38 mouse cellular contexts compared by ENCODE assay signal in the genomic region with DNA sequence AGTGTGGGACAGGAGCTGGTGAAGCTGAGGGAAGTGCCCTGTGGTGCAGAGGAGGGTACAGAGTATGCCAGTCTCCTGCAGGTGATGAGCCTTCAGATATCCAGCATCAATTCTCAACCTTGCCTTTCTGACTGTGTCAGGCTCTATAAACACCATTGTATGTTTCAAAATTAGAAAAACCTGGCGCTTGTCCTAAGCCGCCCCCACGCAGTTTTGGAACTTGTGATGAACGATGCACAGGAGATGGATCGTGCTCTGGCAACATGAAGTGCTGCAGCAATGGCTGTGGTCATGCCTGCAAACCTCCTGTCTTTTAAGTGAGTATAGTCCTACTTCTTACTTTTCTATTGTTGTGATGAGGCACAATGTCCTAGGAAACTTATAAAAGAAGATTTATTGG. TPM values are rescaled to one million over a fixed set of nuclear protein-coding genes. Genes with fewer than 3 reads are reported as not detected.
DNase-seq lines count a peak whose midpoint lies in the region; ATAC-seq and TF ChIP-seq lines count a peak whose summit lies in the region.
"Had no signal": no experiment of that assay in that cellular context is flagged by ENCODE, and none has a peak within 500 bp of the region (broad histone marks: within the 10 kb centered on the region; RNA-seq: fewer than 3 reads in every experiment).

No protein-coding gene starts in this region.

- no peak for TF ChIP-seq CTCF in layer of hippocampus, adult 2 months (conservative IDR thresholded peaks at IDR 0.05)
- no peak for TF ChIP-seq CTCF in stomach, postnatal 0 days (IDR thresholded peaks at IDR 0.05; ENCODE audit: low read depth)

- H3K4me3 ChIP-seq in layer of hippocampus, adult 2 months: no peak overlapping the region
- no peak overlapping the region for H3K4me3 ChIP-seq in midbrain, embryonic 13.5 days (replicated peaks)
- H3K4me3 ChIP-seq in stomach, postnatal 0 days (ENCODE audit: low read depth, low read length): no peak overlapping the region
- H3K4me3 ChIP-seq: embryonic facial prominence, embryonic 12.5 days; heart, embryonic 10.5 days; heart, embryonic 15.5 days; hindbrain, embryonic 12.5 days; intestine, embryonic 15.5 days; liver, embryonic 15.5 days; midbrain, embryonic 10.5 days had no signal

- WGBS in midbrain, embryonic 13.5 days: 90% methylated on average over 5 of the region's 5 CpGs
- WGBS in stomach, postnatal 0 days: 85% methylated on average over 5 of the region's 5 CpGs

- H3K9ac ChIP-seq in midbrain, embryonic 13.5 days (replicated peaks): no peak overlapping the region
- H3K9ac ChIP-seq in stomach, postnatal 0 days (ENCODE audit: low read length): no peak overlapping the region
- H3K9ac ChIP-seq: embryonic facial prominence, embryonic 12.5 days; heart, embryonic 15.5 days; hindbrain, embryonic 12.5 days; intestine, embryonic 15.5 days; liver, embryonic 15.5 days; lung, embryonic 14.5 days had no signal

- H3K27me3 ChIP-seq in midbrain, embryonic 13.5 days: no peaks in the 10 kb centered on the region
- no peaks in the 10 kb centered on the region for H3K27me3 ChIP-seq in stomach, postnatal 0 days (ENCODE audit: control insufficient read depth, insufficient read depth, low read length)
- H3K27me3 ChIP-seq: embryonic facial prominence, embryonic 12.5 days; heart, embryonic 15.5 days; hindbrain, embryonic 12.5 days; intestine, embryonic 15.5 days; liver, embryonic 15.5 days had no signal

- H3K4me1 ChIP-seq in midbrain, embryonic 13.5 days (replicated peaks): no peaks in the 10 kb centered on the region
- H3K4me1 ChIP-seq in stomach, postnatal 0 days (replicated peaks; ENCODE audit: control insufficient read depth, insufficient read depth): no peaks in the 10 kb centered on the region
- H3K4me1 ChIP-seq: embryonic facial prominence, embryonic 12.5 days; heart, embryonic 10.5 days; heart, embryonic 15.5 days; hindbrain, embryonic 12.5 days; intestine, embryonic 15.5 days; liver, embryonic 15.5 days; midbrain, embryonic 10.5 days had no signal

- ATAC-seq in midbrain, embryonic 13.5 days: no peak
- ATAC-seq in stomach, postnatal 0 days (ENCODE audit: low FRiP score, low TSS enrichment): no peak
- ATAC-seq: forebrain, embryonic 14.5 days; hindbrain, postnatal 0 days; intestine, embryonic 15.5 days; midbrain, embryonic 16.5 days had no signal

- TF ChIP-seq EP300 in stomach, postnatal 0 days (optimal IDR thresholded peaks at IDR 0.05): no peak

- H3K27ac ChIP-seq in layer of hippocampus, adult 2 months: no peak overlapping the region
- H3K27ac ChIP-seq in midbrain, embryonic 13.5 days: no peak overlapping the region
- H3K27ac ChIP-seq in stomach, postnatal 0 days (replicated peaks): no peak overlapping the region
- H3K27ac ChIP-seq: embryonic facial prominence, embryonic 12.5 days; heart, embryonic 10.5 days; heart, embryonic 15.5 days; hindbrain, embryonic 12.5 days; hindbrain, postnatal 0 days; intestine, embryonic 15.5 days; kidney, postnatal 0 days; liver, embryonic 15.5 days; midbrain, embryonic 10.5 days had no signal

- H3K9me3 ChIP-seq in midbrain, embryonic 13.5 days: no peaks in the 10 kb centered on the region
- no peaks in the 10 kb centered on the region for H3K9me3 ChIP-seq in stomach, postnatal 0 days (ENCODE audit: control insufficient read depth, low read length)
- H3K9me3 ChIP-seq: embryonic facial prominence, embryonic 12.5 days; heart, embryonic 10.5 days; heart, embryonic 15.5 days; hindbrain, embryonic 12.5 days; intestine, embryonic 15.5 days; liver, embryonic 15.5 days; midbrain, embryonic 10.5 days had no signal

- DNase-seq in layer of hippocampus, adult 11-12 months (ENCODE audit: low spot score): peak; percentile 39
- no peak for DNase-seq in layer of hippocampus, postnatal 10 days (ENCODE audit: low spot score in 2 of 2)
- peak; percentile 27 to 37 for DNase-seq in right cerebral cortex, adult 2 months (ENCODE audit: low spot score in 2 of 2)
- DNase-seq in right cerebral cortex, postnatal 25 days: no peak
- DNase-seq in layer of hippocampus, adult 2 months (ENCODE audit: low spot score in 2 of 2): peak; percentile 13 to 53
- DNase-seq in stomach, postnatal 0 days (ENCODE audit: low spot score): no peak
- DNase-seq: adrenal gland, postnatal 14 days; cerebellum, adult 11-12 months; cerebellum, adult 9-11 months; embryo, embryonic 11 days; gastrocnemius, postnatal 14 days; heart, postnatal 36 days; kidney, adult 8-10 months; kidney, postnatal 4 days; liver; lung, embryonic 14.5 days; lung, postnatal 14 days; thymus, postnatal 4 days had no signal

- no peaks in the 10 kb centered on the region for H3K36me3 ChIP-seq in midbrain, embryonic 13.5 days
- no peaks in the 10 kb centered on the region for H3K36me3 ChIP-seq in stomach, postnatal 0 days (ENCODE audit: control insufficient read depth, insufficient read depth, low read length)
- H3K36me3 ChIP-seq: embryonic facial prominence, embryonic 12.5 days; heart, embryonic 10.5 days; heart, embryonic 15.5 days; hindbrain, embryonic 12.5 days; intestine, embryonic 15.5 days; liver, embryonic 15.5 days; midbrain, embryonic 10.5 days had no signal

- H3K4me2 ChIP-seq in midbrain, embryonic 13.5 days (replicated peaks): no peak overlapping the region
- H3K4me2 ChIP-seq in stomach, postnatal 0 days (replicated peaks; ENCODE audit: low read depth): no peak overlapping the region
- H3K4me2 ChIP-seq: embryonic facial prominence, embryonic 12.5 days; heart, embryonic 15.5 days; hindbrain, embryonic 12.5 days; intestine, embryonic 15.5 days; liver, embryonic 15.5 days; lung, embryonic 14.5 days had no signal

RNA-seq across cellular contexts. Expression of gene Wfdc18, which starts 0.9 kb away (rescaled TPM):
- total RNA-seq in layer of hippocampus, postnatal 10 days (2021): not detected
- 1 to 10 TPM in 1 of 2 experiments, not detected in 1; 1.1 TPM for total RNA-seq in layer of hippocampus, adult 2 months (2021)
- polyA plus RNA-seq in midbrain, embryonic 13.5 days (2015; fragmentation: Nextera tagmentation; extraction: Ambion mirVana): not detected in 2 replicates
- 0.87 and 2.7 TPM in 2 replicates for polyA plus RNA-seq in stomach, postnatal 0 days (2015; fragmentation: Nextera tagmentation; extraction: Ambion mirVana)
- total RNA-seq: adrenal gland, postnatal 14 days; gastrocnemius, postnatal 14 days; granulocyte monocyte progenitor cell, adult 5-6 weeks; heart, postnatal 36 days; megakaryocyte progenitor cell, adult 5-6 weeks; MEL had no signal
- polyA plus RNA-seq: embryonic facial prominence, embryonic 12.5 days; forebrain, embryonic 14.5 days; heart, embryonic 10.5 days; hindbrain, embryonic 12.5 days; hindbrain, postnatal 0 days; limb, embryonic 11.5 days; liver, embryonic 15.5 days; lung, embryonic 14.5 days; midbrain, embryonic 10.5 days; midbrain, embryonic 16.5 days; neural tube, embryonic 11.5 days; spleen, adult 2 months; testis, adult 2 months had no signal

RNA-seq across cellular contexts. Expression of gene Wfdc17, which starts 5.9 kb away (rescaled TPM):
- not detected for total RNA-seq in layer of hippocampus, postnatal 10 days (2021)
- not detected for total RNA-seq in layer of hippocampus, adult 2 months (2021)
- polyA plus RNA-seq in midbrain, embryonic 13.5 days (2015; fragmentation: Nextera tagmentation; extraction: Ambion mirVana): 0.44 TPM in 1 of 2 replicates, not detected in the other
- 0.81 and 2.7 TPM in 2 replicates for polyA plus RNA-seq in stomach, postnatal 0 days (2015; fragmentation: Nextera tagmentation; extraction: Ambion mirVana)
- total RNA-seq: granulocyte monocyte progenitor cell, adult 5-6 weeks; hindbrain, postnatal 0 days; MEL had no signal
- polyA plus RNA-seq: embryonic facial prominence, embryonic 12.5 days; forebrain, embryonic 14.5 days; heart, embryonic 10.5 days; limb, embryonic 11.5 days; midbrain, embryonic 10.5 days; midbrain, embryonic 16.5 days; neural tube, embryonic 11.5 days had no signal

RNA-seq across cellular contexts. Expression of gene Wfdc21, which starts 37.1 kb away (rescaled TPM):
- not detected for total RNA-seq in layer of hippocampus, postnatal 10 days (2021)
- not detected for total RNA-seq in layer of hippocampus, adult 2 months (2021)
- 0.43 TPM in 1 of 2 replicates, not detected in the other for polyA plus RNA-seq in midbrain, embryonic 13.5 days (2015; fragmentation: Nextera tagmentation; extraction: Ambion mirVana)
- 3.1 and 3.4 TPM in 2 replicates for polyA plus RNA-seq in stomach, postnatal 0 days (2015; fragmentation: Nextera tagmentation; extraction: Ambion mirVana)
- total RNA-seq: gastrocnemius, postnatal 14 days; heart, postnatal 36 days; hindbrain, postnatal 0 days; left cerebral cortex, adult 8-10 months; MEL had no signal
- polyA plus RNA-seq: embryonic facial prominence, embryonic 12.5 days; forebrain, embryonic 14.5 days; heart, embryonic 10.5 days; hindbrain, embryonic 12.5 days; intestine, embryonic 15.5 days; limb, embryonic 11.5 days; midbrain, embryonic 10.5 days; midbrain, embryonic 16.5 days; neural tube, embryonic 11.5 days had no signal

RNA-seq across cellular contexts. Expression of gene Heatr6, which starts 43.8 kb away (rescaled TPM):
- total RNA-seq in layer of hippocampus, postnatal 10 days (2021): 10 to 100 TPM; 19.6 to 20.8 TPM
- 10 to 100 TPM; 17.3 to 18.9 TPM for total RNA-seq in layer of hippocampus, adult 2 months (2021)
- 41.7 and 44.5 TPM in 2 replicates for polyA plus RNA-seq in midbrain, embryonic 13.5 days (2015; fragmentation: Nextera tagmentation; extraction: Ambion mirVana)
- 8.6 and 9.2 TPM in 2 replicates for polyA plus RNA-seq in stomach, postnatal 0 days (2015; fragmentation: Nextera tagmentation; extraction: Ambion mirVana)

RNA-seq across cellular contexts. Expression of gene Ccl4, which starts 47.3 kb away (rescaled TPM):
- not detected for total RNA-seq in layer of hippocampus, postnatal 10 days (2021)
- not detected for total RNA-seq in layer of hippocampus, adult 2 months (2021)
- polyA plus RNA-seq in midbrain, embryonic 13.5 days (2015; fragmentation: Nextera tagmentation; extraction: Ambion mirVana): 0.32 TPM in 1 of 2 replicates, not detected in the other
- polyA plus RNA-seq in stomach, postnatal 0 days (2015; fragmentation: Nextera tagmentation; extraction: Ambion mirVana): 0.16 and 0.25 TPM in 2 replicates
- total RNA-seq: adrenal gland, postnatal 14 days; gastrocnemius, postnatal 14 days; heart, postnatal 36 days; hindbrain, postnatal 0 days; MEL had no signal
- polyA plus RNA-seq: heart, embryonic 10.5 days; midbrain, embryonic 10.5 days; testis, adult 2 months had no signal

Comparison
In these comparisons a context has a peak if more than half of its experiments do, and no peak if none do; other contexts are left out.
1. DNase-seq: peak in layer of hippocampus, adult 11-12 months (single experiment), right cerebral cortex, adult 2 months (2 of 2) and layer of hippocampus, adult 2 months (2 of 2); none in layer of hippocampus, postnatal 10 days (0 of 2), right cerebral cortex, postnatal 25 days (single experiment) and stomach, postnatal 0 days (single experiment).